Mouse (Mus musculus) C2C12 (cell line): ENCODE measurements around the gene Lhfpl4.

ENCODE experiments used
- CTCF ChIP-seq: IDR thresholded peaks from one replicate; pipeline ENCODE4 v1.5.1; 2011; ENCODE audit not compliant: control insufficient read depth, insufficient read depth, insufficient read length
- MAX ChIP-seq: IDR thresholded peaks from one replicate; pipeline ENCODE4 v1.6.1; 2011; ENCODE audit warnings: mild to moderate bottlenecking, control low read depth
- MYOD1 ChIP-seq: IDR thresholded peaks from one replicate; pipeline ENCODE4 v1.6.1; 2011; ENCODE audit warnings: low read depth; ENCODE audit not compliant: control insufficient read depth, insufficient read length
- USF1 ChIP-seq: IDR thresholded peaks from one replicate; pipeline ENCODE4 v1.6.1; 2011; ENCODE audit warnings: low read depth, mild to moderate bottlenecking, control low read depth, moderate library complexity

- TF ChIP-seq CTCF (no peak), MAX (no peak), MYOD1 (no peak), USF1 (no peak)
Measured at GRCm38 (mm10) chr6:113141389-113142094, 53.6 kb downstream of the Lhfpl4 start.
